Comparison of ENCODE assay signal across 23 mouse cellular contexts in genomic region chr3:65882123-65882522, GRCm38 (mm10).
A peak's percentile ranks its signal among the peaks of the same experiment; 100 is the strongest.
DNase-seq lines count a peak whose midpoint lies in the region; ATAC-seq lines count a peak whose summit lies in the region.
"Had no signal": no experiment of that assay in that cellular context is flagged by ENCODE, and none has a peak within 500 bp of the region (broad histone marks: within the 10 kb centered on the region; RNA-seq: fewer than 3 reads in every experiment).

No protein-coding gene starts in this region.

- DNase-seq in heart, adult 11 months: peak; percentile 80
- DNase-seq in heart, embryonic 10.5 days (ENCODE audit: low spot score): no peak
- DNase-seq in urinary bladder, adult 18-20 months (ENCODE audit: low spot score in 2 of 2): no peak
- DNase-seq in adrenal gland, adult 8-10 months: no peak
- DNase-seq: adrenal gland, postnatal 10 days; adrenal gland, postnatal 25 days; B cell, adult 2 months; cerebellum, adult 11-12 months; cerebellum, adult 8-10 months; cerebellum, adult 9-11 months; cerebellum, postnatal 14 days; cerebellum, postnatal 36 days; forebrain, postnatal 0 days had no signal

- H3K27ac ChIP-seq in heart, embryonic 10.5 days: no peak overlapping the region
- H3K27ac ChIP-seq: embryonic facial prominence, embryonic 10.5 days; embryonic facial prominence, embryonic 12.5 days; forebrain, embryonic 13.5 days; forebrain, embryonic 15.5 days had no signal

- 0 out of 2 replicates have a peak, but pooled peaks cover 4% of the 10 kb centered on the region for H3K4me1 ChIP-seq in heart, embryonic 10.5 days
- H3K4me1 ChIP-seq: embryonic facial prominence, embryonic 12.5 days; forebrain, embryonic 13.5 days; forebrain, embryonic 15.5 days had no signal

- H3K4me3 ChIP-seq in heart, embryonic 10.5 days: no peak overlapping the region
- H3K4me3 ChIP-seq: embryonic facial prominence, embryonic 10.5 days; embryonic facial prominence, embryonic 12.5 days; forebrain, embryonic 13.5 days; forebrain, embryonic 15.5 days had no signal

- ATAC-seq in megakaryocyte, adult 5-6 weeks (ENCODE audit: poor library complexity, severe bottlenecking): peak; percentile 58
- ATAC-seq: activated CD4-positive, CD25-positive, alpha-beta regulatory T cell, adult 4 months; CD4-positive, CD25-positive, alpha-beta regulatory T cell, adult 4 months; forebrain, embryonic 13.5 days; forebrain, embryonic 15.5 days; forebrain, postnatal 0 days; Patski had no signal

- WGBS in heart, embryonic 10.5 days: 94% methylated on average over 2 of the region's 2 CpGs

- no peaks in the 10 kb centered on the region for H3K27me3 ChIP-seq in heart, embryonic 10.5 days (ENCODE audit: insufficient read depth, poor library complexity, severe bottlenecking)
- H3K27me3 ChIP-seq: CH12.LX; embryonic facial prominence, embryonic 12.5 days; forebrain, embryonic 13.5 days; forebrain, embryonic 15.5 days; Patski had no signal

- no peaks in the 10 kb centered on the region for H3K9me3 ChIP-seq in heart, embryonic 10.5 days
- H3K9me3 ChIP-seq: embryonic facial prominence, embryonic 10.5 days; embryonic facial prominence, embryonic 12.5 days; forebrain, embryonic 13.5 days; forebrain, embryonic 15.5 days; G1E had no signal

- no peaks in the 10 kb centered on the region for H3K36me3 ChIP-seq in heart, embryonic 10.5 days
- H3K36me3 ChIP-seq: embryonic facial prominence, embryonic 10.5 days; embryonic facial prominence, embryonic 12.5 days; forebrain, embryonic 15.5 days; G1E had no signal
